In the genomic region with DNA sequence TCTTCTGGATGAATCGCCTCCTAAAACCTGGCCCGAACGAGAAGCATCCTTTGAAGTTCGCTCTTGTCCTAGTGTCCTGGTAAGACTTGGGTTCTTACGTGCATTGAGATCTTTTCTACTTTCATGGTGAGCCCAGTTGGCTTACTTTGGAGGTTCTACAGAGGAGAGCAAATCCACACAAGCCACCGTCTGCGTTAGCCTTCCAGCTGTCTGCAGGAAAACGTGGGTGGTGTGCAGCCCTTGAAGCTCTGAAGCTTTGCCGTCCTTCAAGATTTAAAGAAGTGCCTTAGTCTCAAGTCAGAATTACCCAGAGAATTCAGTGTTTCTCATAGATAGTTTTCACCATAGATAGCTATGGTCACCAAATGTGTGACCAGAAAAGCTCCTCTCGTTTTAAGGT, we compare ENCODE assay signal across 14 mouse cellular contexts.
A peak's percentile ranks its signal among the peaks of the same experiment; 100 is the strongest.
DNase-seq lines count a peak whose midpoint lies in the region.
"Had no signal": no experiment of that assay in that cellular context is flagged by ENCODE, and none has a peak within 500 bp of the region (broad histone marks: within the 10 kb centered on the region; RNA-seq: fewer than 3 reads in every experiment).

No protein-coding gene starts in this region.

- peak; percentile 13 for DNase-seq in right cerebral cortex, adult 18-20 months
- DNase-seq in right cerebral cortex, postnatal 10 days (ENCODE audit: low spot score in 2 of 2): no peak
- peak; percentile 53 for DNase-seq in brain, adult 2 months (ENCODE audit: low read depth, low spot score)
- DNase-seq in telencephalon, adult 2 months (ENCODE audit: low read depth, low spot score): peak; percentile 36
- DNase-seq in urinary bladder, postnatal 14 days (ENCODE audit: low spot score): no peak
- DNase-seq: adrenal gland, adult 2 months; adrenal gland, postnatal 10 days; adrenal gland, postnatal 25 days; cerebellum, adult 11-12 months; cerebellum, adult 2 months; cerebellum, adult 9-10 months; cerebellum, postnatal 10 days; cerebellum, postnatal 25 days; forebrain, postnatal 0 days had no signal

Comparison
In these comparisons a context has a peak if more than half of its experiments do, and no peak if none do; other contexts are left out.
1. DNase-seq: peak in right cerebral cortex, adult 18-20 months (single experiment), brain, adult 2 months (single experiment) and telencephalon, adult 2 months (single experiment); none in right cerebral cortex, postnatal 10 days (0 of 2) and urinary bladder, postnatal 14 days (single experiment).